Comparison of ENCODE assay signal across 35 mouse cellular contexts in the genomic region with DNA sequence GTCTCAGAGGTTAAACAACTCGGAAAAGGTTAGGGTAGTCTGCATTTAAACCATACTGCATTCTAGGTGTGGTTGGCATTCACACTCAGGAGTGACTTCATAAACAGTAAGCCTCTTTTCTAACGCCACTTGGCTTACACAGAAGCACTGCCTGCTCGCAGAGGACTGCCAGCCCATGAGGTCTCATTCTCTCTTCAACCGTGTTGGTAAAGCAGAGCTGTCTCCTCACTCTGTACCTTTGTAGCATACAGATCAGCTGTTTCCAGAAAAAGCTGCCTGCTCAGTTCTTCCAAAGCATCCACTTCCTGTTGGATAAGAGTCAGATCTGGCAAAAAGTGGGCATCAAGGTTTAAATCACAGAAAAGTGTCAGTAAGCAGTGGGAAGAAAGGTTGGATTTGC. TPM values are rescaled to one million over a fixed set of nuclear protein-coding genes. Genes with fewer than 3 reads are reported as not detected.
DNase-seq lines count a peak whose midpoint lies in the region; ATAC-seq and TF ChIP-seq lines count a peak whose summit lies in the region.
"Had no signal": no experiment of that assay in that cellular context is flagged by ENCODE, and none has a peak within 500 bp of the region (broad histone marks: within the 10 kb centered on the region; RNA-seq: fewer than 3 reads in every experiment).

No protein-coding gene starts in this region.

- no peaks in the 10 kb centered on the region for H3K27me3 ChIP-seq in heart, embryonic 10.5 days (ENCODE audit: insufficient read depth, poor library complexity, severe bottlenecking)
- no peaks in the 10 kb centered on the region for H3K27me3 ChIP-seq in intestine, postnatal 0 days (replicated peaks; ENCODE audit: control insufficient read depth, insufficient read depth, low read length)
- no peaks in the 10 kb centered on the region for H3K27me3 ChIP-seq in intestine, embryonic 16.5 days (replicated peaks; ENCODE audit: control insufficient read depth, insufficient read depth, low read length)
- H3K27me3 ChIP-seq: CH12.LX; embryonic facial prominence, embryonic 13.5 days; forebrain, embryonic 12.5 days; forebrain, embryonic 15.5 days; heart, embryonic 13.5 days; hindbrain, embryonic 12.5 days had no signal

- peak; percentile 47 for DNase-seq in heart, embryonic 10.5 days (ENCODE audit: low spot score)
- DNase-seq in heart, adult 8-10 months (ENCODE audit: low spot score), result no peak
- peak; percentile 21 for DNase-seq in right cerebral cortex, adult 18-20 months
- no peak for DNase-seq in right cerebral cortex, postnatal 25 days
- DNase-seq in ovary, adult 18-20 months (ENCODE audit: low spot score), result no peak
- DNase-seq: adrenal gland, adult 2 months; adrenal gland, postnatal 14 days; B cell, adult 2 months; cerebellum, adult 11-12 months; cerebellum, adult 8-10 months; cerebellum, postnatal 10 days; cerebellum, postnatal 36 days; embryo, embryonic 11 days; gastrocnemius, adult 2 months; gastrocnemius, postnatal 14 days; heart, adult 11 months; heart, postnatal 14 days; heart, postnatal 4 days had no signal

- ATAC-seq in intestine, postnatal 0 days, result no peak
- no peak for ATAC-seq in intestine, embryonic 16.5 days
- ATAC-seq: forebrain, embryonic 15.5 days had no signal

- H3K36me3 ChIP-seq in heart, embryonic 10.5 days, result peaks cover 45% of the 10 kb centered on the region
- H3K36me3 ChIP-seq in intestine, postnatal 0 days (ENCODE audit: control insufficient read depth, insufficient read depth), result peaks cover 35% of the 10 kb centered on the region
- H3K36me3 ChIP-seq in intestine, embryonic 16.5 days (ENCODE audit: control insufficient read depth, insufficient read depth, low read length), result peaks cover 4% of the 10 kb centered on the region; the same call in 1 of the 2 replicates

- WGBS in heart, embryonic 10.5 days, result 79% methylated on average over 4 of the region's 4 CpGs
- WGBS in intestine, postnatal 0 days, result 82% methylated on average over 4 of the region's 4 CpGs
- WGBS in intestine, embryonic 16.5 days, result 89% methylated on average over 4 of the region's 4 CpGs

- H3K9me3 ChIP-seq in heart, embryonic 10.5 days, result no peaks in the 10 kb centered on the region
- H3K9me3 ChIP-seq in intestine, postnatal 0 days (ENCODE audit: control insufficient read depth), result no peaks in the 10 kb centered on the region
- no peaks in the 10 kb centered on the region for H3K9me3 ChIP-seq in intestine, embryonic 16.5 days (ENCODE audit: control insufficient read depth, low read length)
- H3K9me3 ChIP-seq: embryonic facial prominence, embryonic 10.5 days; embryonic facial prominence, embryonic 13.5 days; forebrain, embryonic 12.5 days; forebrain, embryonic 15.5 days; G1E; heart, embryonic 13.5 days; hindbrain, embryonic 12.5 days had no signal

- H3K27ac ChIP-seq in heart, embryonic 10.5 days, result no peak overlapping the region
- peak overlapping the region; percentile 46 for H3K27ac ChIP-seq in intestine, postnatal 0 days (ENCODE audit: low read depth, low read length)
- H3K27ac ChIP-seq in intestine, embryonic 16.5 days (ENCODE audit: low read length), result no peak overlapping the region
- H3K27ac ChIP-seq: embryonic facial prominence, embryonic 10.5 days; embryonic facial prominence, embryonic 13.5 days; forebrain, embryonic 12.5 days; forebrain, embryonic 15.5 days; gastrocnemius, adult 2 months; heart, embryonic 13.5 days; hindbrain, embryonic 12.5 days had no signal

- no peak overlapping the region for H3K4me2 ChIP-seq in intestine, postnatal 0 days (replicated peaks; ENCODE audit: low read depth)
- no peak overlapping the region for H3K4me2 ChIP-seq in intestine, embryonic 16.5 days (ENCODE audit: low read depth, low read length)
- H3K4me2 ChIP-seq: embryonic facial prominence, embryonic 13.5 days; forebrain, embryonic 12.5 days; forebrain, embryonic 15.5 days; heart, embryonic 13.5 days; hindbrain, embryonic 12.5 days had no signal

- no peak for TF ChIP-seq CTCF in intestine, postnatal 0 days (IDR thresholded peaks at IDR 0.05; ENCODE audit: low read depth)

- no peak overlapping the region for H3K4me3 ChIP-seq in heart, embryonic 10.5 days
- H3K4me3 ChIP-seq in intestine, postnatal 0 days (ENCODE audit: low read depth, low read length), result no peak overlapping the region
- no peak overlapping the region for H3K4me3 ChIP-seq in intestine, embryonic 16.5 days (ENCODE audit: low read length)
- H3K4me3 ChIP-seq: embryonic facial prominence, embryonic 10.5 days; embryonic facial prominence, embryonic 13.5 days; erythroblast, embryonic 14.5 days; forebrain, embryonic 12.5 days; forebrain, embryonic 15.5 days; gastrocnemius, adult 2 months; heart, embryonic 13.5 days; hindbrain, embryonic 12.5 days had no signal

- H3K4me1 ChIP-seq in heart, embryonic 10.5 days, result no peaks in the 10 kb centered on the region
- no peaks in the 10 kb centered on the region for H3K4me1 ChIP-seq in intestine, postnatal 0 days (replicated peaks; ENCODE audit: control insufficient read depth, insufficient read depth, low read length)
- peaks cover 5% of the 10 kb centered on the region; the same call in 1 of the 2 replicates for H3K4me1 ChIP-seq in intestine, embryonic 16.5 days (ENCODE audit: control insufficient read depth, insufficient read depth, low read length)
- H3K4me1 ChIP-seq: embryonic facial prominence, embryonic 10.5 days; embryonic facial prominence, embryonic 13.5 days; forebrain, embryonic 12.5 days; forebrain, embryonic 15.5 days; heart, embryonic 13.5 days; hindbrain, embryonic 12.5 days had no signal

- H3K9ac ChIP-seq in intestine, postnatal 0 days (ENCODE audit: low read depth, low read length), result no peak overlapping the region
- H3K9ac ChIP-seq in intestine, embryonic 16.5 days (ENCODE audit: low read depth, low read length), result no peak overlapping the region
- H3K9ac ChIP-seq: embryonic facial prominence, embryonic 13.5 days; forebrain, embryonic 12.5 days; forebrain, embryonic 15.5 days; heart, embryonic 13.5 days; hindbrain, embryonic 12.5 days had no signal

RNA-seq across cellular contexts. Expression of a gene that starts 24.1 kb away (rescaled TPM):
- 57.3 and 133 TPM in 2 replicates for polyA plus RNA-seq in heart, embryonic 10.5 days (2016; fragmentation: Nextera tagmentation; extraction: Ambion mirVana)
- 10 to 100 TPM; 16.6 to 20.9 (median 17.2) TPM for total RNA-seq in heart, adult 8-10 months (2022)
- polyA plus RNA-seq in intestine, postnatal 0 days (2015; fragmentation: Nextera tagmentation; extraction: Ambion mirVana), result 5.3 and 6.6 TPM in 2 replicates
- 12.5 and 13.6 TPM in 2 replicates for polyA plus RNA-seq in intestine, embryonic 16.5 days (2015; fragmentation: Nextera tagmentation; extraction: Ambion mirVana)
- total RNA-seq: CH12.LX had no signal
- polyA plus RNA-seq: erythroblast, embryonic 14.5 days had no signal

RNA-seq across cellular contexts. Expression of a gene that starts 24.8 kb away (rescaled TPM):
- 31.7 and 37.8 TPM in 2 replicates for polyA plus RNA-seq in heart, embryonic 10.5 days (2016; fragmentation: Nextera tagmentation; extraction: Ambion mirVana)
- 10 to 100 TPM; 21.3 to 24.7 (median 23.3) TPM for total RNA-seq in heart, adult 8-10 months (2022)
- 76.6 and 84.7 TPM in 2 replicates for polyA plus RNA-seq in intestine, postnatal 0 days (2015; fragmentation: Nextera tagmentation; extraction: Ambion mirVana)
- 93.4 and 103 TPM in 2 replicates for polyA plus RNA-seq in intestine, embryonic 16.5 days (2015; fragmentation: Nextera tagmentation; extraction: Ambion mirVana)

RNA-seq across cellular contexts. Expression of a gene that starts 45.4 kb away (rescaled TPM):
- not detected in 2 replicates for polyA plus RNA-seq in heart, embryonic 10.5 days (2016; fragmentation: Nextera tagmentation; extraction: Ambion mirVana)
- under 1 TPM in 1 of 4 experiments, not detected in 3; 0.03 TPM for total RNA-seq in heart, adult 8-10 months (2022)
- polyA plus RNA-seq in intestine, postnatal 0 days (2015; fragmentation: Nextera tagmentation; extraction: Ambion mirVana), result 0.03 and 0.04 TPM in 2 replicates
- polyA plus RNA-seq in intestine, embryonic 16.5 days (2015; fragmentation: Nextera tagmentation; extraction: Ambion mirVana), result 0.04 TPM in 1 of 2 replicates, not detected in the other
- total RNA-seq: adrenal gland, adult 2 months; adrenal gland, postnatal 14 days; adrenal gland, postnatal 4 days; CH12.LX; gastrocnemius, adult 2 months; gastrocnemius, postnatal 14 days; gastrocnemius, postnatal 4 days; heart, postnatal 14 days; heart, postnatal 4 days had no signal
- polyA plus RNA-seq: adrenal gland, adult 2 months; brain, embryonic 14.5 days; cortical plate, adult 2 months; embryonic facial prominence, embryonic 13.5 days; erythroblast, embryonic 14.5 days; forebrain, embryonic 12.5 days; G1E; heart, embryonic 13.5 days; heart, embryonic 16.5 days; intestine, embryonic 14.5 days had no signal

RNA-seq across cellular contexts. Expression of a gene that starts 51.2 kb away (rescaled TPM):
- 0.06 TPM in 1 of 2 replicates, not detected in the other for polyA plus RNA-seq in heart, embryonic 10.5 days (2016; fragmentation: Nextera tagmentation; extraction: Ambion mirVana)
- not detected for total RNA-seq in heart, adult 8-10 months (2022)
- polyA plus RNA-seq in intestine, postnatal 0 days (2015; fragmentation: Nextera tagmentation; extraction: Ambion mirVana), result 0.66 and 0.84 TPM in 2 replicates
- polyA plus RNA-seq in intestine, embryonic 16.5 days (2015; fragmentation: Nextera tagmentation; extraction: Ambion mirVana), result 1.4 and 1.6 TPM in 2 replicates
- total RNA-seq: adrenal gland, adult 2 months; adrenal gland, postnatal 14 days; CH12.LX; gastrocnemius, adult 2 months; gastrocnemius, postnatal 14 days; gastrocnemius, postnatal 4 days; heart, postnatal 14 days; heart, postnatal 4 days had no signal
- polyA plus RNA-seq: brain, embryonic 14.5 days; cortical plate, adult 2 months; erythroblast, embryonic 14.5 days had no signal

RNA-seq across cellular contexts. Expression of a gene that starts 51.3 kb away (rescaled TPM):
- 0.98 TPM in 1 of 2 replicates, not detected in the other for polyA plus RNA-seq in heart, embryonic 10.5 days (2016; fragmentation: Nextera tagmentation; extraction: Ambion mirVana)
- not detected for total RNA-seq in heart, adult 8-10 months (2022)
- polyA plus RNA-seq in intestine, postnatal 0 days (2015; fragmentation: Nextera tagmentation; extraction: Ambion mirVana), result 224 and 258 TPM in 2 replicates
- 45.2 and 67.0 TPM in 2 replicates for polyA plus RNA-seq in intestine, embryonic 16.5 days (2015; fragmentation: Nextera tagmentation; extraction: Ambion mirVana)
- total RNA-seq: gastrocnemius, adult 2 months; gastrocnemius, postnatal 14 days had no signal
- polyA plus RNA-seq: adrenal gland, adult 2 months; embryonic facial prominence, embryonic 13.5 days; erythroblast, embryonic 14.5 days; forebrain, embryonic 12.5 days had no signal

Comparison
In these comparisons a context has a peak if more than half of its experiments do, and no peak if none do; other contexts are left out.
1. DNase-seq: peak in heart, embryonic 10.5 days (single experiment) and right cerebral cortex, adult 18-20 months (single experiment); none in heart, adult 8-10 months (single experiment), right cerebral cortex, postnatal 25 days (single experiment) and ovary, adult 18-20 months (single experiment).